Mouse (Mus musculus) frontal cortex, adult 2 months (tissue): ENCODE measurements at regions not wholly inside any gene's neighbourhood (a gene's known extent, or its start where the extent isn't known, plus 50 kb on each side); places are given as distances from the start of the nearest gene placed in this dataset.
A peak's percentile ranks its signal among the peaks of the same experiment; 100 is the strongest.

Source experiments
- DNase-seq, 2 experiments: peaks; one replicate each; pipeline ENCODE4 v3.0.0; 2022; ENCODE audit warnings: low spot score in 1 of 2; ENCODE audit errors: extremely low spot score in 1 of 2

DNA sequence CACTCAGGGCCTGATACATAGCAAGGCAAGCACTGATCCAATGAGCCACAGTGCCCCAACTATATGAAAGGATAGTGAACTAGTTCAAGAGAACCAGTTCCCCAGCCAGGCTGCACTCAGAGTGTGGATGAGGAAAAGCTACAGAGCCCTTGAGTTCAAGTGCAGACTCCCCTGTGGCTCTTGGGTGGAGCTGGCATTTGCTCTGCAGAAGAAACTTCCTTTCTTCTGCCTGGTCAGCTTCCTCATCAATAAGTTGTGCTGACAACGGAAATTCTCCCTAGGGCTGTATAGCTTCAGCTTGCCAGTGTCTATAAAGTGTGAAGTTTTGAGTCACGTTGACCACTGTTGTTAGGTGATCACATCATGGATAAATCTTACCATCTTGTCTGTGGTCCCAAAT is 101.6 kb upstream of the Clint1 start:
- no peak for DNase-seq

DNA sequence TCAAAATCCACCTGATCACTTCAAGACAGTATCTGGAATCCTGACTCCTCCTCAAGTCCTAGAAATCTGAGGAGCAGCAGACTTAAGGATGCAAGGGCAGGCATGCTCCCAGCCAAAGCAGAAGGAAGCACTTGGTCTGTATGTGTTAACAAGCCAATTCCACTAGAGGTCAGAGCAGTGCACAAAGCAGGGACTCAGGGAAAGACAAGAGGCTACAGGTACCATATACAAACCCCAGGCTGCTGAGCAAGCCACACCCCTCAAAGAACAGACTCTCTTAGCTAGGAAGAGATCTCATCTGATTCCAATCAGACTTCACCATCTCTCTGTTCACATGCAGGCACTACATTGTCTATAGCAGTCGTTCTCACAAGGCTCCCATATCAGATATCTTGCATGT is 99.6 kb upstream of the Clint1 start:
- DNase-seq = peak in 1 of 2 experiments; percentile 49

DNA sequence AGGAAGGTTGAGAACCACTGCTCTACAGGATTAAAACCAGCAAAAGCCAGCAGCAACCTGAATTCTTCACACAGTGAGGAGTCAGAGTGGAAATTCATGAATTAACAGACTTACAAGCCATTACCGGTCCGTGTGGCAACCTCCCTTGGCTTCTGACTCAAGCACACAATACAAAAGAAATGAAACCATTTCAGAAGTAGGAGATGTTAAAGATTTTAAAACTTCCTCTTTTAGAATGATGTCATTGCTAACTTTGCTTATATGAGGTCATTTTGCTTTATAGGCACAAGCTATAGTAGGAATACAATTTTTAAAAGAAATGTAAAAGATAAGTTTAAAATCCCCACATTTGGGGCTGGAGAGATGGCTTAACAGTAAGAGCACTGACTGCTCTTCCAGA is 99.1 kb upstream of the Clint1 start:
- no peak for DNase-seq

DNA sequence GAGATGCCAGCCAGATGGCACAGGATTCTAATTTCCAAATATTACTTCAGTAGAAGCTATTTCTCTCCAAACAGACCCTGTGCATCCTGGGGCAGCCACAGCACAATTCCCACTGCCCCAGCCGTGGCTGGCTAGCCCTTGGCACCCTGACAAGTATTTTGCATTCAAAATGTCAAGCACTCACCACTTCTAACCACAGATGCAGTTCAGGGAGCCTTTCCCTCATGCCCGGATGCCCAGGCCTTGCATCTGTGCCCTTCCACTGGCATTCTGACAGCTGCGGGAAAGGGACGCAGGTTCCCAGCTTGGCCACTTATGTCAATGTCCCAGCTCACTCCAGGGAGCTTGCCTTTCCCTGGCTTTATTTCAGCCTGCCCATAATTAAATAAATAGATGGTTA is 84.8 kb upstream of the Clint1 start:
- DNase-seq = no peak

DNA sequence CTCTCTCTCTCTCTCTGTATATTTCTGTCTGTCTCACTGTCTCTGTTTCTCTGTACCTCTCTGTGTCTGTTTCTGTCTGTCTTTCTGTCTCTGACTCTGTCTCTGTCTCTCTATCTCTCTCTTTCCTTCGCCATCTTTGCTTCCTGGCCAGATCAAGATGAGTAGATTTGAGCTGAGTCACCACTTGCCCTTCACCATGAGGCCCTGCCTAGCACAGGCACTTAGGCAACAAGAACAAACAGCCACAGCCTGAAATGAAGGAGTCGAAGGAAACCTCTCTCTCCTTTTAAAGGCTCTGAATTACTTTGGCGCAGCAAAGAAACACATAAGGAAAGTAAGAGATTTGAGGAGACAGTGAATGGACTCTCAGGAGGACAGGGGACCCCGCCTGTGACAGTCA is 69.4 kb upstream of the Clint1 start:
- DNase-seq = no peak

DNA sequence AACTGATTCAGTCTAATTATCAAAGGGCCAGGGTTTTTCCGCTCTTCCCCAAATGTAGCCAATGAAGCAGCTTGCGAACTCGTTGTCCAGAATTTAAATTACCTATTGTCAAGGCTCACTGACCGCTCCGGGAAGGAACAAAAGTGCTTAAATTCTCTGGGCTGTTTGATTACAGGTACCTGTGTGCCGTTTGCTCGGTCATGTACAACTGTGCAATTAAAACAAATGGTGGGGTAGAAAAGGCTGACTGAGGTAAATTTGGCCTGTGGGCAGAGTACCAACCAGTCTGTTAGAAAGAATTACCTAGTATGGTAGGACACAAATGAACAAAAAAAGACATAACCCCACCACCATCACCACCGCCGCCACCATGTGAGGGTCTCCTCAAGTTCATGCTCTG is 66.0 kb upstream of the Clint1 start:
- DNase-seq = no peak

DNA sequence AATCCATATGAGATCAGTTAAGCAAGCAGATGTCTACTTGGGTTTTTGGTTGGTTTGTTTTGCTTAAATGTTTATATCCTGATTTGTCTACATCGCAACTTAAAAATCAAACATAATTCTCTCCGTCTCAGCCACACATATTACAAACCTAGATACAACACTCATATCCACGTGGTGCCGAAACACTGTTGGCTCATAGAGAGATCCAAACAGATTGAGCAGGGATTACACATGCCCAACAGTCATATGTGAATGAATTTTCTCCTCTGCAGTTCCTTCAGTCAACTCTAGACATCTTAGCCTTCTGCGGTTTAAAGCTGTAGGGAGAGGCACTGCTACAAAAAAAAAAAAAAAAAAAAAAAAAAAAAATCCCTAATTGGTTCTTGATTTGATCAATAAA is 64.4 kb upstream of the Clint1 start:
- DNase-seq = no peak

DNA sequence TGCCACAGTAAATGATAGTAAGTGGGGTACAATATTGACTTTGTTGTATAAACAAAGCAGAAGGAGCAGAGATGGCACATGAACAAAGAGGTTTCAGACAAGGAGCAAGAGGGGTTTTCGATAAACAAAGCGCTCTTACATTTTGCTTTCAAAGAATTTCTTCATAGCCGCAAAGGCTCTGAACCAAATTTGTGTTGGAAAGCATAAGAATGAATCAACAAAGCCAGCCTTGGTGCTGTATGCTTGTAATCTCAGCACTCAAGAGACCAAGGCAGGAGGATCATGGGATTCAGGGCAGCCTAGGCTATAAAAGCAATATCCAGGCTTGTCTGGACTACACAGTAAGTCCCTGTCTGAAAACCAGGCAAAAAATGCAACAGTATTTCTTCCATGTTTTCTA is 62.0 kb upstream of the Clint1 start:
- no peak for DNase-seq

DNA sequence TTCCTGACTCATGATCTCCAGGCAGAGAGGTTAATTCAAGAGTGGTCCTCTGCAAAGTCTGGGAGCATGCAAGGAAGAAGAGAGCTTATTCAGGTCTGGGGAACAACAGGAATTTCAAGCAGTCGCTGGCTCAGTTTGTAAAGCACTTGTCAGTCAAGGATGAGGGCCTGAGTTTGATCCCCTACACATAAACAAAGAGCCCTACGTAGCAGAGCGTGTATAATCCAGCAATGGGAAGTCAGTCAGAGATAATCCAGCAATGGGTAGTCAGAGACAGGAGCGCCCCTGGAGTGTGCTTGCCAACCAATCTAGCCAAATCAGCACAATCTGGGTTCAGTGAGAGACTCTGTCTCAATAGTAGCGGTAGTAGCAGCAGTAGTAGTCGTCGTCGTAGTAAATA is 61.3 kb upstream of the Clint1 start:
- no peak for DNase-seq

DNA sequence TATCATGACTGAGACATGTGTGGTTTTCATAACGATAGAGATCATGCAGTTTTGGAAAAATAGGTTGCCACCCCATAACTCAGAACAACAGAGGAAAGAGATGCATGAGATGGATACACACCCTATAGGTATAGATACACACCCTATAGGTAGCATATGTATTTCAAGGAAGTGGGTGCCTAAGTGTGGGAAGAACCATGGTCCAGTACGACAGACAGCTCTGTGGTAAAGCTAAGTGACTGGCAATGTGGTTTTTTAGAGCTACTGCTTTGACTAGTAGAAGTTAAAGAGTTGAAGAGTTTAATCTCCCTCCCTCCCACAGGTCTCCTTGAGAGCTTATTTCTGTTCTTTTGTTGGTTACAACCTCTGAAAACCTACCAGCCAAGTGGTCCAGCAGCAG is 60.2 kb upstream of the Clint1 start:
- DNase-seq = no peak

DNA sequence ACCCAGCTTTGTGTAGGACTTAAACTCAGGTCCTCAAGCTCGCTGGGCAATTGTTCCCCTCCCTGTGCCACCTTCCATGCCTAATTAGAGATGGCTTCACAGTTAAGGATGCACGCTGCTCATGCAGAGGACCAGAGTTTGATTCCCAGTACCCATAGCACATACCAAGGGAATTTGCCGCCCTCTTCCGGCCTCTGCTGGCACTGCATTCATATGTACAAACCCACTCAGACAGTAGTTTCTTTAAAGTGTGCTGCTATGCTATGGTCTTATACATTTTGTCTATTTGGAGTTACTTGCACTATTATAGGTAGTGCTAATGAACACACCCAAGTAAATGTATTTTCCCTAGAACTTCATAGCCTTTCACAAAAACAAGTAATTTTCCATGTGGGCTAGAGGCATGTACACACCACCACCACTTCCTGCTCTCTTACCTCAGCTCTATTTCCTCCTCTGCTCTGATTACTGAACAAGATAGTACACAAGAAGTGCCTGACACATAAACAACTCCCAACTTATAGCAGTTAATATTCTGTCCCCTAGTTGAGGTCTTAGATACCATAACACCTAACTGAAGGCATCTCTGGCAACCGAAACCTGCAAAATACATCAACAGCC is 57.4 kb upstream of the Clint1 start:
- DNase-seq = no peak

DNA sequence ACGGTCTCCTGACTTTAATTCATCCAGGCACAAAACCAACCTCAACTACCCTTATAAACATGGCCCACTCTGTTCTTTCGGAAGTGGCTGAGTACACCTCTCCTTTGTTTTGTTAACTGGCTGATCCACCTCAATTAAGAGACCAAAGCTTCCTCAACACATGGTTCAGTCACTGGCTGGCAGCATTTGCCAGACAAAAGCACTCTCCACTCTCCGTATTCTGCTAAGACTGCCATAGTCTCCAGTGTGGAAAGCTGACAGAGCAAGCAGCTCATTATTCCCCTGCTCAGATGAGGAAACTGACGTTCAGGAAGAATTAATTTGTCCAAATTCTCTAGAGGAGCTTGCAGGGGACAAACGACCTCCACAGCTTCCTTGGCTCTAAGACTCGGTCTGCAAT is 56.5 kb upstream of the Clint1 start:
- no peak for DNase-seq

DNA sequence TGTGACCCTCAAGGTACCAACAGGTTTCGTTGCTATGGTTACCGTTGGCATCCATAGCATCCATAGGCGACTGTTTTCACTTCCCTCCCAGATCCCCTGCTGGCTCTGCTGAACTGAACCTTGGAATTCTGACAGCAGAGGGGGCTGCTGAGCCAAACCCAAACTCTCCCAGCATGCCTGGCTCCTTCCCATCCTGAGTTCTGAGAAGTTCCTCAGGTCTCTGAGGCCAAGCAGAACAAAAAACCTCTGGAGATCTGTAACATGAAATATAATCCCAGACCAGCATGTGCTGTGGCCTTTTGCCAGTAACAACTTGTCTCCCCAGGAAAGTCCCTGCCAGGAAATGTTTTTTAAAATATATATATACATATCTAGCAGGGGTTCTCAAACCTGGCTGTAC is 56.1 kb upstream of the Clint1 start:
- peak in 1 of 2 experiments; percentile 73 for DNase-seq

DNA sequence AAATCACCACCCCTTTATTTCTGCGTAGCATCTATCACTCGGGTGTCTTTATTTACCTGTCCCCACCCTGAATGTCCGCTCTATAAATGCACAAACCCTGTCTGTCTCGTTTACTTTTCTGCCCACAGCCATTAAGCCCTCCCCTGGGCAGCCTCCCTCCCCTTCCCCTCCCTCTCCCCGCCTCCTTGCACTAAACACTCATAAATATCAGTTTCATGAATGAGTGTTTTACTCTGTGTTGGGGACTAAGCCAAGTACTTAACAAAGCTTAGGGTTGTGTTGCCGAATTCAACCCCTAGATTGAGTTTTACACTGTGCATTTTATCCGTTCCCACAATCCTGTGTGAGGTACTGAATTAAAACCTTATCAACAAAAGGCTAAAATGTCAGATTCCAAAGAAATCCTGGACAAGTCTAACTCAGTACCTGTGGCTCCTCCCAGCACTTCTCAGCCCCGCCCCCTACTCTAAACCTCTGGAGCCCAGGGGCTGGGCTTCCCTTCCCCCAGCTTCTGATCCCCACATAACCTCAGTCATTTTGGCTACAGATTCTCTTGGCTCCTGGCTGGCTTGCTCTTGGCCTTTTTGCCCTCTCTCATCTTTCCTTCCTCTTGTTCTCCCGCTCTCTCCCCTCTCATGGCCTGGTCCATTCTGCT is 52.0 kb upstream of the Clint1 start:
- DNase-seq = no peak
